Mouse (Mus musculus): Measurements from ENCODE around the gene Dhx35. TPM values are rescaled to one million over a fixed set of nuclear protein-coding genes. Genes with fewer than 3 reads are reported as not detected.
A peak's percentile ranks its signal among the peaks of the same experiment; 100 is the strongest.

Dhx35 gene
- polyA plus RNA-seq, 1 experiment from 2014 or later: 14.9 TPM

GRCm38 (mm10) chr2:158856896-158857499, 62.4 kb downstream of the Dhx35 start:
- no peak overlapping the region for H3K4me3 ChIP-seq (replicated peaks)
- H3K36me3 ChIP-seq: peaks cover 29% of the 10 kb centered on the region
- no peak overlapping the region for H3K27ac ChIP-seq
- no peak overlapping the region for H3K9ac ChIP-seq (replicated peaks)
- ATAC-seq: no peak
- no peaks in the 10 kb centered on the region for H3K4me1 ChIP-seq (replicated peaks)
- no peaks in the 10 kb centered on the region for H3K27me3 ChIP-seq
- H3K9me3 ChIP-seq: no peaks in the 10 kb centered on the region
- 94% methylated on average over 10 of the region's 10 CpGs for WGBS
- H3K4me2 ChIP-seq (replicated peaks): no peak overlapping the region

- peaks cover 29% of the 10 kb centered on the region for H3K36me3 ChIP-seq
- WGBS: 93% methylated on average over 15 of the region's 15 CpGs
- no peaks in the 10 kb centered on the region for H3K4me1 ChIP-seq (replicated peaks)
- H3K9ac ChIP-seq (replicated peaks): no peak overlapping the region
- no peak overlapping the region for H3K4me3 ChIP-seq (replicated peaks)
- no peak overlapping the region for H3K4me2 ChIP-seq (replicated peaks)
- H3K27me3 ChIP-seq: no peaks in the 10 kb centered on the region
- ATAC-seq: no peak
- H3K27ac ChIP-seq: no peak overlapping the region
- no peaks in the 10 kb centered on the region for H3K9me3 ChIP-seq
Measured at GRCm38 (mm10) chr2:158857579-158857978, 63.0 kb downstream of the Dhx35 start.

GRCm38 (mm10) chr2:158861115-158861514, 66.5 kb downstream of the Dhx35 start:
- no peaks in the 10 kb centered on the region for H3K27me3 ChIP-seq
- no peaks in the 10 kb centered on the region for H3K4me1 ChIP-seq (replicated peaks)
- H3K4me3 ChIP-seq (replicated peaks): no peak overlapping the region
- no peak overlapping the region for H3K4me2 ChIP-seq (replicated peaks)
- peaks cover 21% of the 10 kb centered on the region for H3K36me3 ChIP-seq
- ATAC-seq: no peak
- H3K27ac ChIP-seq: no peak overlapping the region
- no peaks in the 10 kb centered on the region for H3K9me3 ChIP-seq
- no peak overlapping the region for H3K9ac ChIP-seq (replicated peaks)
- WGBS: 95% methylated on average over 2 of the region's 2 CpGs

GRCm38 (mm10) chr2:158863341-158864125, 68.9 kb downstream of the Dhx35 start:
- WGBS: 59% methylated on average over 11 of the region's 11 CpGs
- ATAC-seq: peak; percentile 74

GRCm38 (mm10) chr2:158864126-158864458, 69.5 kb downstream of the Dhx35 start:
- peak; percentile 62 for ATAC-seq
- no peak overlapping the region for H3K27ac ChIP-seq
- H3K9ac ChIP-seq (replicated peaks): no peak overlapping the region
- H3K27me3 ChIP-seq: no peaks in the 10 kb centered on the region
- H3K4me2 ChIP-seq (replicated peaks): no peak overlapping the region
- H3K36me3 ChIP-seq: no peaks in the 10 kb centered on the region
- H3K4me1 ChIP-seq (replicated peaks): no peaks in the 10 kb centered on the region
- H3K9me3 ChIP-seq: no peaks in the 10 kb centered on the region
- H3K4me3 ChIP-seq (replicated peaks): no peak overlapping the region
- 83% methylated on average over 4 of the region's 4 CpGs for WGBS

More at GRCm38 (mm10) chr2:158863341-158864125, 68.9 kb downstream of the Dhx35 start:
- no peak overlapping the region for H3K4me2 ChIP-seq (replicated peaks)
- no peaks in the 10 kb centered on the region for H3K27me3 ChIP-seq
- H3K9me3 ChIP-seq: no peaks in the 10 kb centered on the region
- no peaks in the 10 kb centered on the region for H3K4me1 ChIP-seq (replicated peaks)
- H3K9ac ChIP-seq (replicated peaks): no peak overlapping the region
- no peak overlapping the region for H3K27ac ChIP-seq
- H3K36me3 ChIP-seq: no peaks in the 10 kb centered on the region
- H3K4me3 ChIP-seq (replicated peaks): no peak overlapping the region

- Histone ChIP-seq H3K4me3 (replicated peaks) (no peak overlapping the region), H3K27me3 (no peaks in the 10 kb centered on the region), H3K9me3 (no peaks in the 10 kb centered on the region), H3K27ac (no peak overlapping the region), H3K36me3 (no peaks in the 10 kb centered on the region), H3K4me2 (replicated peaks) (no peak overlapping the region), H3K4me1 (replicated peaks) (peaks cover 9% of the 10 kb centered on the region), H3K9ac (replicated peaks) (no peak overlapping the region)
- WGBS: 23% methylated on average over 10 of the region's 10 CpGs
- peak; percentile 64 for ATAC-seq
Measured at GRCm38 (mm10) chr2:158865358-158865757, 70.8 kb downstream of the Dhx35 start.

GRCm38 (mm10) chr2:158886571-158886970, 92.0 kb downstream of the Dhx35 start:
- 57% methylated on average over 6 of the region's 6 CpGs for WGBS

GRCm38 (mm10) chr2:158888531-158888930, 93.9 kb downstream of the Dhx35 start:
- WGBS: 84% methylated on average over 5 of the region's 5 CpGs

More at GRCm38 (mm10) chr2:158886571-158886970, 92.0 kb downstream of the Dhx35 start:
- no peaks in the 10 kb centered on the region for H3K4me1 ChIP-seq (replicated peaks)
- no peak overlapping the region for H3K4me3 ChIP-seq (replicated peaks)
- H3K27me3 ChIP-seq: no peaks in the 10 kb centered on the region
- no peak for ATAC-seq
- no peak overlapping the region for H3K4me2 ChIP-seq (replicated peaks)
- no peaks in the 10 kb centered on the region for H3K36me3 ChIP-seq
- no peaks in the 10 kb centered on the region for H3K9me3 ChIP-seq
- no peak overlapping the region for H3K27ac ChIP-seq
- no peak overlapping the region for H3K9ac ChIP-seq (replicated peaks)

GRCm38 (mm10) chr2:158889201-158889600, 94.6 kb downstream of the Dhx35 start:
- no peaks in the 10 kb centered on the region for H3K27me3 ChIP-seq

More at GRCm38 (mm10) chr2:158888531-158888930, 93.9 kb downstream of the Dhx35 start:
- H3K27ac ChIP-seq: no peak overlapping the region
- H3K36me3 ChIP-seq: no peaks in the 10 kb centered on the region
- H3K4me1 ChIP-seq (replicated peaks): no peaks in the 10 kb centered on the region
- no peaks in the 10 kb centered on the region for H3K9me3 ChIP-seq
- no peak overlapping the region for H3K4me3 ChIP-seq (replicated peaks)
- no peak overlapping the region for H3K9ac ChIP-seq (replicated peaks)
- H3K4me2 ChIP-seq (replicated peaks): no peak overlapping the region
- no peak for ATAC-seq
- H3K27me3 ChIP-seq: no peaks in the 10 kb centered on the region

GRCm38 (mm10) chr2:158891319-158891718, 96.7 kb downstream of the Dhx35 start:
- WGBS: 93% methylated on average over 4 of the region's 4 CpGs
- ATAC-seq: no peak

More at GRCm38 (mm10) chr2:158889201-158889600, 94.6 kb downstream of the Dhx35 start:
- 62% methylated on average over 11 of the region's 11 CpGs for WGBS
- no peak for ATAC-seq
- H3K9ac ChIP-seq (replicated peaks): no peak overlapping the region
- no peaks in the 10 kb centered on the region for H3K9me3 ChIP-seq
- H3K4me1 ChIP-seq (replicated peaks): no peaks in the 10 kb centered on the region
- no peaks in the 10 kb centered on the region for H3K36me3 ChIP-seq
- H3K4me2 ChIP-seq (replicated peaks): no peak overlapping the region
- H3K27ac ChIP-seq: no peak overlapping the region
- H3K4me3 ChIP-seq (replicated peaks): no peak overlapping the region

GRCm38 (mm10) chr2:158893171-158893853, 98.7 kb downstream of the Dhx35 start:
- no peak for ATAC-seq
- no peak overlapping the region for H3K4me3 ChIP-seq (replicated peaks)
- H3K4me2 ChIP-seq (replicated peaks): no peak overlapping the region
- no peaks in the 10 kb centered on the region for H3K9me3 ChIP-seq
- H3K4me1 ChIP-seq (replicated peaks): no peaks in the 10 kb centered on the region
- no peaks in the 10 kb centered on the region for H3K27me3 ChIP-seq
- no peaks in the 10 kb centered on the region for H3K36me3 ChIP-seq
- H3K9ac ChIP-seq (replicated peaks): no peak overlapping the region
- H3K27ac ChIP-seq: no peak overlapping the region
- 81% methylated on average over 16 of the region's 16 CpGs for WGBS

More at GRCm38 (mm10) chr2:158891319-158891718, 96.7 kb downstream of the Dhx35 start:
- no peaks in the 10 kb centered on the region for H3K27me3 ChIP-seq
- no peak overlapping the region for H3K4me2 ChIP-seq (replicated peaks)
- no peak overlapping the region for H3K27ac ChIP-seq
- H3K9me3 ChIP-seq: no peaks in the 10 kb centered on the region
- H3K36me3 ChIP-seq: no peaks in the 10 kb centered on the region
- no peaks in the 10 kb centered on the region for H3K4me1 ChIP-seq (replicated peaks)
- no peak overlapping the region for H3K4me3 ChIP-seq (replicated peaks)
- no peak overlapping the region for H3K9ac ChIP-seq (replicated peaks)
